Mouse (Mus musculus) heart, embryonic 14.5 days (tissue): ENCODE measurements around the gene Kctd12. TPM values are rescaled to one million over a fixed set of nuclear protein-coding genes. Genes with fewer than 3 reads are reported as not detected.

Experiments used
- ATAC-seq: fragments of 200-750 bp; cut with Nextera tagmentation; 2 replicates; pipeline ENCODE4 v1.8.0; 2017; ENCODE audit warnings: low read depth, moderate TSS enrichment; ENCODE audit not compliant: insufficient number of reproducible peaks, insufficient read depth, low FRiP score
- H3K27ac ChIP-seq, 2 experiments: fragments of 200-500 bp in 1 of 2; fragments of 300-500 bp in 1 of 2; sonication (generic) in 1 of 2; replicated peaks in 1 of 2; 2 replicates each; pipeline ENCODE4 v1.5.1; 2012 to 2014; ENCODE audit warnings: low read depth in 2 of 2, low read length in 2 of 2, control low read depth in 1 of 2, mild to moderate bottlenecking in 1 of 2, mixed read lengths in 1 of 2; ENCODE audit not compliant: control insufficient read depth in 1 of 2, insufficient read depth in 1 of 2
- H3K27me3 ChIP-seq: fragments of 300-500 bp; sonication (generic); 2 replicates; pipeline ENCODE4 v1.6.1; 2014; ENCODE audit warnings: mild to moderate bottlenecking, low read length, control low read depth; ENCODE audit not compliant: control insufficient read depth, insufficient read depth
- H3K36me3 ChIP-seq: fragments of 300-500 bp; sonication (generic); 2 replicates; pipeline ENCODE4 v1.6.1; 2014; ENCODE audit warnings: mild to moderate bottlenecking, control low read depth, low read length, mixed read lengths; ENCODE audit not compliant: control insufficient read depth, insufficient read depth
- H3K4me1 ChIP-seq, 2 experiments: fragments of 200-500 bp in 1 of 2; fragments of 300-500 bp in 1 of 2; sonication (generic) in 1 of 2; 2 replicates each; pipeline ENCODE4 v1.6.1; 2012 to 2014; ENCODE audit warnings: low read length in 2 of 2, control low read depth in 1 of 2, mixed read lengths in 1 of 2; ENCODE audit not compliant: control insufficient read depth in 2 of 2, insufficient read depth in 2 of 2
- H3K4me2 ChIP-seq: fragments of 300-500 bp; sonication (generic); 2 replicates; pipeline ENCODE4 v1.6.1; 2014; ENCODE audit warnings: mild to moderate bottlenecking, low read length
- H3K4me3 ChIP-seq, 2 experiments: fragments of 200-500 bp in 1 of 2; fragments of 300-500 bp in 1 of 2; sonication (generic) in 1 of 2; 2 replicates each; pipeline ENCODE4 v1.5.1; 2012 to 2014; ENCODE audit warnings: low read length in 2 of 2, mild to moderate bottlenecking in 2 of 2, control low read depth in 1 of 2, low read depth in 1 of 2, moderate library complexity in 1 of 2; ENCODE audit not compliant: control insufficient read depth in 1 of 2, insufficient read depth in 1 of 2
- H3K9ac ChIP-seq: fragments of 300-500 bp; sonication (generic); 2 replicates; pipeline ENCODE4 v1.6.1; 2014; ENCODE audit warnings: mild to moderate bottlenecking, low read length
- H3K9me3 ChIP-seq: fragments of 300-500 bp; sonication (generic); 2 replicates; pipeline ENCODE4 v1.6.1; 2016; ENCODE audit warnings: low read length, control low read depth; ENCODE audit not compliant: control insufficient read depth
- WGBS: fragments of 180-500 bp; shearing (Covaris S2); extraction: QIAGEN DNeasy Blood & Tissue Kit; methylation state at CpG from one replicate; pipeline ENCODE4 v1.1.7; 2014; 5-methylcytosine and 5-hydroxymethylcytosine counted together
- microRNA-seq: library from miRNA; unstranded; fragments of <30 nt; microRNA quantifications from one replicate; pipeline ENCODE4, GENCODE M21; 2016
- polyA plus RNA-seq: library from polyadenylated mRNA; unstranded; fragments of >200 nt; fragmentation: Nextera tagmentation; extraction: Ambion mirVana; gene quantifications from 2 replicates; pipeline ENCODE4 v1.2.1, GENCODE M21; 2014

Gene Kctd12
- polyA plus RNA-seq, 1 experiment from 2014 or later, result 9.0 TPM

- no peak for ATAC-seq
- H3K4me1 ChIP-seq, result 0 out of 4 replicates have a peak, but pooled peaks cover 0 to 3% of the 10 kb centered on the region in 2 experiments
- H3K36me3 ChIP-seq, result no peaks in the 10 kb centered on the region
- no peak overlapping the region for H3K4me3 ChIP-seq
- H3K4me2 ChIP-seq, result no peak overlapping the region
- 68% methylated on average over 3 of the region's 3 CpGs for WGBS
- H3K27ac ChIP-seq, result no peak overlapping the region
- H3K27me3 ChIP-seq, result no peaks in the 10 kb centered on the region
- no peak overlapping the region for H3K9ac ChIP-seq
- no peaks in the 10 kb centered on the region for H3K9me3 ChIP-seq
These were observed 52.9 kb downstream of the Kctd12 start for GRCm38 (mm10) chr14:102929545-102929944.

GRCm38 (mm10) chr14:102927847-102928466 is 54.5 kb downstream of the Kctd12 start:
- Histone ChIP-seq H3K4me2 (no peak overlapping the region), H3K9me3 (no peaks in the 10 kb centered on the region), H3K4me1 (0 out of 4 replicates have a peak, but pooled peaks cover 0 to 3% of the 10 kb centered on the region in 2 experiments), H3K27me3 (no peaks in the 10 kb centered on the region), H3K4me3 (no peak overlapping the region), H3K27ac (no peak overlapping the region), H3K36me3 (no peaks in the 10 kb centered on the region), H3K9ac (no peak overlapping the region)
- ATAC-seq, result no peak
- 84% methylated on average over 5 of the region's 5 CpGs for WGBS

Small RNAs within 50 kb of the gene (microRNA-seq; reads per million reads assigned to microRNA genes)
- not detected for gene Mir5130

Other genes with a start within 250 kb of the Kctd12 start
- gene Acod1, start 64.3 kb upstream of the Kctd12 start, polyA plus RNA-seq, result 0.09 TPM in 1 of 2 replicates, not detected in the other
- gene Cln5, start 87.6 kb upstream of the Kctd12 start, polyA plus RNA-seq, result 28.5 and 29.8 TPM in 2 replicates
- gene Fbxl3, start 116.9 kb upstream of the Kctd12 start, polyA plus RNA-seq, result 30.1 and 31.1 TPM in 2 replicates